Mouse (Mus musculus): ENCODE results near the gene Frmd3.
"Not testable (repeated sequence)": the region's sequence is repeated elsewhere in the genome, so short reads cannot be mapped to it uniquely, and the experiment has no call there.

Frmd3 gene

GRCm38 (mm10) chr4:74013211-74014047 is at the start of gene Frmd3:
Gene Frmd3 (plus strand): TSS chr4:74013442.
- DNase-seq (ENCODE audit: low spot score): peak; percentile 54

GRCm38 (mm10) chr4:73980454-73980853 is 32.8 kb upstream of the Frmd3 start:
- DNase-seq (ENCODE audit: low spot score): no peak

GRCm38 (mm10) chr4:74012277-74012676 is 965 bp upstream of the Frmd3 start:
- no peak for DNase-seq (ENCODE audit: low spot score)

GRCm38 (mm10) chr4:74012700-74013099 is 542 bp upstream of the Frmd3 start:
- no peak for DNase-seq (ENCODE audit: low spot score)

GRCm38 (mm10) chr4:74014048-74014500 is 832 bp downstream of the Frmd3 start:
- no peak for DNase-seq (ENCODE audit: low spot score)

- DNase-seq (ENCODE audit: low spot score): no peak
These were observed 6.8 kb downstream of the Frmd3 start for GRCm38 (mm10) chr4:74020084-74020483.

GRCm38 (mm10) chr4:74043226-74043625 is 30.0 kb downstream of the Frmd3 start:
- DNase-seq (ENCODE audit: low spot score): no peak

GRCm38 (mm10) chr4:74051692-74052091 is 38.5 kb downstream of the Frmd3 start:
- peak; percentile 52 for DNase-seq (ENCODE audit: low spot score)

- no peak for DNase-seq (ENCODE audit: low spot score)
These were observed 63.5 kb downstream of the Frmd3 start for GRCm38 (mm10) chr4:74076727-74077126.

- DNase-seq (ENCODE audit: low spot score): no peak
These were observed 97.6 kb downstream of the Frmd3 start for GRCm38 (mm10) chr4:74110816-74111215.

- no peak for DNase-seq (ENCODE audit: low spot score)
These were observed 178.3 kb downstream of the Frmd3 start for GRCm38 (mm10) chr4:74191528-74191927.

GRCm38 (mm10) chr4:74201281-74201811 is 188.1 kb downstream of the Frmd3 start:
- DNase-seq (ENCODE audit: low spot score): no peak

GRCm38 (mm10) chr4:74221780-74222179 is 208.5 kb downstream of the Frmd3 start:
- DNase-seq (ENCODE audit: low spot score): not testable (repeated sequence)

GRCm38 (mm10) chr4:74222360-74222759 is 209.1 kb downstream of the Frmd3 start:
- DNase-seq (ENCODE audit: low spot score): no peak

GRCm38 (mm10) chr4:74224210-74224609 is 211.0 kb downstream of the Frmd3 start:
- DNase-seq (ENCODE audit: low spot score): no peak

- DNase-seq (ENCODE audit: low spot score): no peak
These were observed 217.8 kb downstream of the Frmd3 start for GRCm38 (mm10) chr4:74230994-74231393.

- peak; percentile 55 for DNase-seq (ENCODE audit: low spot score)
These were observed 218.2 kb downstream of the Frmd3 start for GRCm38 (mm10) chr4:74231405-74231804.

GRCm38 (mm10) chr4:74233534-74233933 is 220.3 kb downstream of the Frmd3 start:
- peak; percentile 29 for DNase-seq (ENCODE audit: low spot score)

- no peak for DNase-seq (ENCODE audit: low spot score)
These were observed 228.9 kb downstream of the Frmd3 start, which contains the start of gene Kdm4c for GRCm38 (mm10) chr4:74242176-74242575. Gene Kdm4c (plus strand): TSS chr4:74242497.

Data from layer of hippocampus, adult 11-12 months (tissue).